Mouse (Mus musculus) heart, embryonic 14.5 days (tissue): ENCODE data around the gene Camta1. TPM values are rescaled to one million over a fixed set of nuclear protein-coding genes. Genes with fewer than 3 reads are reported as not detected.

ENCODE experiments used
- ATAC-seq: fragments of 200-750 bp; cut with Nextera tagmentation; 2 replicates; pipeline ENCODE4 v1.8.0; 2017; ENCODE audit warnings: low read depth, moderate TSS enrichment; ENCODE audit not compliant: insufficient number of reproducible peaks, insufficient read depth, low FRiP score
- H3K27ac ChIP-seq, 2 experiments: fragments of 200-500 bp in 1 of 2; fragments of 300-500 bp in 1 of 2; sonication (generic) in 1 of 2; replicated peaks in 1 of 2; 2 replicates each; pipeline ENCODE4 v1.5.1; 2012 to 2014; ENCODE audit warnings: low read depth in 2 of 2, low read length in 2 of 2, control low read depth in 1 of 2, mild to moderate bottlenecking in 1 of 2, mixed read lengths in 1 of 2; ENCODE audit not compliant: control insufficient read depth in 1 of 2, insufficient read depth in 1 of 2
- H3K27me3 ChIP-seq: fragments of 300-500 bp; sonication (generic); 2 replicates; pipeline ENCODE4 v1.6.1; 2014; ENCODE audit warnings: mild to moderate bottlenecking, low read length, control low read depth; ENCODE audit not compliant: control insufficient read depth, insufficient read depth
- H3K36me3 ChIP-seq: fragments of 300-500 bp; sonication (generic); 2 replicates; pipeline ENCODE4 v1.6.1; 2014; ENCODE audit warnings: mild to moderate bottlenecking, control low read depth, low read length, mixed read lengths; ENCODE audit not compliant: control insufficient read depth, insufficient read depth
- H3K4me1 ChIP-seq, 2 experiments: fragments of 200-500 bp in 1 of 2; fragments of 300-500 bp in 1 of 2; sonication (generic) in 1 of 2; 2 replicates each; pipeline ENCODE4 v1.6.1; 2012 to 2014; ENCODE audit warnings: low read length in 2 of 2, control low read depth in 1 of 2, mixed read lengths in 1 of 2; ENCODE audit not compliant: control insufficient read depth in 2 of 2, insufficient read depth in 2 of 2
- H3K4me2 ChIP-seq: fragments of 300-500 bp; sonication (generic); 2 replicates; pipeline ENCODE4 v1.6.1; 2014; ENCODE audit warnings: mild to moderate bottlenecking, low read length
- H3K4me3 ChIP-seq, 2 experiments: fragments of 200-500 bp in 1 of 2; fragments of 300-500 bp in 1 of 2; sonication (generic) in 1 of 2; 2 replicates each; pipeline ENCODE4 v1.5.1; 2012 to 2014; ENCODE audit warnings: low read length in 2 of 2, mild to moderate bottlenecking in 2 of 2, control low read depth in 1 of 2, low read depth in 1 of 2, moderate library complexity in 1 of 2; ENCODE audit not compliant: control insufficient read depth in 1 of 2, insufficient read depth in 1 of 2
- H3K9ac ChIP-seq: fragments of 300-500 bp; sonication (generic); 2 replicates; pipeline ENCODE4 v1.6.1; 2014; ENCODE audit warnings: mild to moderate bottlenecking, low read length
- H3K9me3 ChIP-seq: fragments of 300-500 bp; sonication (generic); 2 replicates; pipeline ENCODE4 v1.6.1; 2016; ENCODE audit warnings: low read length, control low read depth; ENCODE audit not compliant: control insufficient read depth
- WGBS: fragments of 180-500 bp; shearing (Covaris S2); extraction: QIAGEN DNeasy Blood & Tissue Kit; methylation state at CpG from one replicate; pipeline ENCODE4 v1.1.7; 2014; 5-methylcytosine and 5-hydroxymethylcytosine counted together
- polyA plus RNA-seq: library from polyadenylated mRNA; unstranded; fragments of >200 nt; fragmentation: Nextera tagmentation; extraction: Ambion mirVana; gene quantifications from 2 replicates; pipeline ENCODE4 v1.2.1, GENCODE M21; 2014

Camta1 gene
- polyA plus RNA-seq, 1 experiment from 2014 or later = 150 TPM

GRCm38 (mm10) chr4:151902046-151902688, 40.5 kb upstream of the Camta1 start:
- H3K27ac ChIP-seq = peak overlapping the region in 1 of 2 experiments; percentile 62; a peak in 3 of 4 replicates
- H3K4me3 ChIP-seq = no peak overlapping the region
- ATAC-seq = no peak
- 74% methylated on average over 17 of the region's 17 CpGs for WGBS
- no peaks in the 10 kb centered on the region for H3K9me3 ChIP-seq
- no peak overlapping the region for H3K9ac ChIP-seq
- H3K4me1 ChIP-seq = peaks cover 22 to 26% of the 10 kb centered on the region in 2 experiments
- peak overlapping the region; percentile 46; the same call in 1 of the 2 replicates for H3K4me2 ChIP-seq
- H3K27me3 ChIP-seq = no peaks in the 10 kb centered on the region
- no peaks in the 10 kb centered on the region for H3K36me3 ChIP-seq

GRCm38 (mm10) chr4:151901422-151901821, 39.7 kb upstream of the Camta1 start:
- H3K27ac ChIP-seq = no peak overlapping the region
- H3K4me1 ChIP-seq = peaks cover 22 to 26% of the 10 kb centered on the region in 2 experiments
- H3K9me3 ChIP-seq = no peaks in the 10 kb centered on the region
- H3K27me3 ChIP-seq = no peaks in the 10 kb centered on the region
- H3K9ac ChIP-seq = no peak overlapping the region
- no peak for ATAC-seq
- no peaks in the 10 kb centered on the region for H3K36me3 ChIP-seq
- H3K4me2 ChIP-seq = no peak overlapping the region
- no peak overlapping the region for H3K4me3 ChIP-seq
- WGBS = 48% methylated on average over 11 of the region's 11 CpGs

- Histone ChIP-seq H3K9ac (no peak overlapping the region), H3K4me1 (peaks cover 22 to 26% of the 10 kb centered on the region in 2 experiments), H3K36me3 (no peaks in the 10 kb centered on the region), H3K4me2 (no peak overlapping the region), H3K4me3 (no peak overlapping the region), H3K27ac (no peak overlapping the region), H3K9me3 (peaks cover 2% of the 10 kb centered on the region; the same call in 1 of the 2 replicates), H3K27me3 (no peaks in the 10 kb centered on the region)
- ATAC-seq = no peak
- 74% methylated on average over 6 of the region's 6 CpGs for WGBS
Measured at GRCm38 (mm10) chr4:151900735-151901134, 39.1 kb upstream of the Camta1 start.

GRCm38 (mm10) chr4:151899707-151900384, 38.2 kb upstream of the Camta1 start:
- no peak overlapping the region for H3K9ac ChIP-seq
- no peaks in the 10 kb centered on the region for H3K27me3 ChIP-seq
- no peak overlapping the region for H3K4me2 ChIP-seq
- peaks cover 8% of the 10 kb centered on the region; the same call in 1 of the 2 replicates for H3K9me3 ChIP-seq
- H3K4me3 ChIP-seq = no peak overlapping the region
- no peaks in the 10 kb centered on the region for H3K36me3 ChIP-seq
- peaks cover 22 to 26% of the 10 kb centered on the region in 2 experiments for H3K4me1 ChIP-seq
- no peak for ATAC-seq
- WGBS = 69% methylated on average over 11 of the region's 11 CpGs
- no peak overlapping the region for H3K27ac ChIP-seq

GRCm38 (mm10) chr4:151898600-151899245, 37.0 kb upstream of the Camta1 start:
- no peak overlapping the region for H3K27ac ChIP-seq
- ATAC-seq = no peak
- peaks cover 13 to 16% of the 10 kb centered on the region in 2 experiments for H3K4me1 ChIP-seq
- 57% methylated on average over 13 of the region's 13 CpGs for WGBS
- H3K9me3 ChIP-seq = peaks cover 8% of the 10 kb centered on the region; the same call in 1 of the 2 replicates
- no peaks in the 10 kb centered on the region for H3K27me3 ChIP-seq
- no peak overlapping the region for H3K4me3 ChIP-seq
- H3K9ac ChIP-seq = no peak overlapping the region
- no peak overlapping the region for H3K4me2 ChIP-seq
- no peaks in the 10 kb centered on the region for H3K36me3 ChIP-seq

GRCm38 (mm10) chr4:151897069-151897617, 35.5 kb upstream of the Camta1 start:
- H3K9ac ChIP-seq = no peak overlapping the region
- no peaks in the 10 kb centered on the region for H3K36me3 ChIP-seq
- 75% methylated on average over 9 of the region's 9 CpGs for WGBS
- no peak overlapping the region for H3K4me3 ChIP-seq
- H3K27ac ChIP-seq = no peak overlapping the region
- ATAC-seq = no peak
- H3K27me3 ChIP-seq = no peaks in the 10 kb centered on the region
- H3K4me1 ChIP-seq = peaks cover 0 to 1% of the 10 kb centered on the region in 2 experiments; a peak in 3 of 4 replicates
- peaks cover 8% of the 10 kb centered on the region; the same call in 1 of the 2 replicates for H3K9me3 ChIP-seq
- no peak overlapping the region for H3K4me2 ChIP-seq

- Histone ChIP-seq H3K9me3 (peaks cover 8% of the 10 kb centered on the region; the same call in 1 of the 2 replicates), H3K36me3 (no peaks in the 10 kb centered on the region), H3K4me1 (no peaks in the 10 kb centered on the region), H3K9ac (no peak overlapping the region), H3K4me2 (no peak overlapping the region), H3K27me3 (no peaks in the 10 kb centered on the region), H3K4me3 (no peak overlapping the region), H3K27ac (no peak overlapping the region)
- ATAC-seq = no peak
- WGBS = 84% methylated on average over 7 of the region's 7 CpGs
Measured at GRCm38 (mm10) chr4:151895624-151896023, 33.9 kb upstream of the Camta1 start.
